Comparison of ENCODE assay signal across 20 mouse cellular contexts in genomic region chr10:20912019-20912418, GRCm38 (mm10). TPM values are rescaled to one million over a fixed set of nuclear protein-coding genes. Genes with fewer than 3 reads are reported as not detected.
DNase-seq lines count a peak whose midpoint lies in the region; ATAC-seq and TF ChIP-seq lines count a peak whose summit lies in the region.
"Had no signal": no experiment of that assay in that cellular context is flagged by ENCODE, and none has a peak within 500 bp of the region (broad histone marks: within the 10 kb centered on the region; RNA-seq: fewer than 3 reads in every experiment).

No protein-coding gene starts in this region.

- peak; percentile 62 for ATAC-seq in erythroid progenitor cell, adult 5-6 weeks (replicated peaks; ENCODE audit: low FRiP score, poor library complexity, severe bottlenecking)
- ATAC-seq in liver, embryonic 12.5 days, result peak; percentile 60; the same call in 1 of the 2 replicates
- peak; percentile 52; the same call in 1 of the 2 replicates for ATAC-seq in liver, embryonic 16.5 days (ENCODE audit: low read depth)
- no peak for ATAC-seq in forebrain, postnatal 0 days
- ATAC-seq: forebrain, embryonic 16.5 days; hindbrain, postnatal 0 days had no signal

- peak overlapping the region; percentile 22; the same call in 1 of the 2 replicates for H3K9ac ChIP-seq in liver, embryonic 12.5 days
- H3K9ac ChIP-seq in liver, embryonic 16.5 days (ENCODE audit: low read depth, low read length), result 0 out of 2 replicates have a peak overlapping the region, but pooled peaks have one; percentile 18
- no peak overlapping the region for H3K9ac ChIP-seq in forebrain, postnatal 0 days
- H3K9ac ChIP-seq: embryonic facial prominence, embryonic 15.5 days; forebrain, embryonic 12.5 days; hindbrain, embryonic 13.5 days had no signal

- no peaks in the 10 kb centered on the region for H3K36me3 ChIP-seq in liver, embryonic 12.5 days
- H3K36me3 ChIP-seq in liver, embryonic 16.5 days (ENCODE audit: control insufficient read depth, insufficient read depth), result no peaks in the 10 kb centered on the region
- H3K36me3 ChIP-seq in forebrain, postnatal 0 days (ENCODE audit: insufficient read depth), result no peaks in the 10 kb centered on the region
- H3K36me3 ChIP-seq: embryonic facial prominence, embryonic 15.5 days; forebrain, embryonic 12.5 days; G1E; hindbrain, embryonic 13.5 days had no signal

- peak; percentile 39 for DNase-seq in c-Kit-positive CD71-positive TER-119-positive erythroid progenitor cells, embryonic 14.5 days (ENCODE audit: low spot score)
- no peak for DNase-seq in adrenal gland, postnatal 36 days
- no peak for DNase-seq in kidney, adult 11 months
- DNase-seq in forebrain, postnatal 0 days, result no peak
- DNase-seq: adrenal gland, adult 8-10 months; cerebellum, adult 8-10 months; cerebellum, postnatal 14 days; embryo, embryonic 11 days; gastrocnemius, postnatal 14 days; heart, adult 2 months; heart, postnatal 10 days had no signal

- WGBS in liver, embryonic 12.5 days (ENCODE audit: insufficient replicate concordance), result 20% methylated on average over 4 of the region's 4 CpGs
- WGBS in liver, embryonic 16.5 days (ENCODE audit: insufficient replicate concordance), result 13% methylated on average over 4 of the region's 4 CpGs
- WGBS in forebrain, postnatal 0 days, result 89% methylated on average over 4 of the region's 4 CpGs

- no peak overlapping the region for H3K4me2 ChIP-seq in liver, embryonic 12.5 days
- H3K4me2 ChIP-seq in liver, embryonic 16.5 days (ENCODE audit: low read depth, low read length), result no peak overlapping the region
- H3K4me2 ChIP-seq in forebrain, postnatal 0 days (ENCODE audit: low read depth), result no peak overlapping the region
- H3K4me2 ChIP-seq: embryonic facial prominence, embryonic 15.5 days; forebrain, embryonic 12.5 days; hindbrain, embryonic 13.5 days had no signal

- no peak for TF ChIP-seq CTCF in forebrain, postnatal 0 days (IDR thresholded peaks at IDR 0.05; ENCODE audit: low read depth)

- no peaks in the 10 kb centered on the region for H3K9me3 ChIP-seq in liver, embryonic 12.5 days (replicated peaks)
- no peaks in the 10 kb centered on the region for H3K9me3 ChIP-seq in liver, embryonic 16.5 days (replicated peaks; ENCODE audit: control insufficient read depth, low read length)
- H3K9me3 ChIP-seq in forebrain, postnatal 0 days (ENCODE audit: low read length), result no peaks in the 10 kb centered on the region
- H3K9me3 ChIP-seq: embryonic facial prominence, embryonic 15.5 days; forebrain, embryonic 12.5 days; G1E; hindbrain, embryonic 13.5 days had no signal

- H3K4me3 ChIP-seq in liver, embryonic 12.5 days, result no peak overlapping the region
- H3K4me3 ChIP-seq in liver, embryonic 16.5 days (ENCODE audit: low read depth, low read length), result no peak overlapping the region
- H3K4me3 ChIP-seq in forebrain, postnatal 0 days (ENCODE audit: low read depth, low read length), result no peak overlapping the region
- H3K4me3 ChIP-seq: embryonic facial prominence, embryonic 15.5 days; forebrain, embryonic 12.5 days; heart, adult 2 months; hindbrain, embryonic 13.5 days had no signal

- peak overlapping the region; percentile 82 for H3K27ac ChIP-seq in liver, embryonic 12.5 days
- peak overlapping the region; percentile 79 for H3K27ac ChIP-seq in liver, embryonic 16.5 days (ENCODE audit: low read length)
- no peak overlapping the region for H3K27ac ChIP-seq in forebrain, postnatal 0 days (ENCODE audit: low read depth, low read length)
- H3K27ac ChIP-seq: embryonic facial prominence, embryonic 15.5 days; forebrain, embryonic 12.5 days; heart, adult 2 months; hindbrain, embryonic 13.5 days; hindbrain, postnatal 0 days had no signal

- H3K27me3 ChIP-seq in liver, embryonic 12.5 days (replicated peaks), result no peaks in the 10 kb centered on the region
- no peaks in the 10 kb centered on the region for H3K27me3 ChIP-seq in liver, embryonic 16.5 days (ENCODE audit: control insufficient read depth, insufficient read depth, low read depth, low read length)
- no peaks in the 10 kb centered on the region for H3K27me3 ChIP-seq in forebrain, postnatal 0 days (ENCODE audit: insufficient read depth, low read length)
- H3K27me3 ChIP-seq: embryonic facial prominence, embryonic 15.5 days; forebrain, embryonic 12.5 days; hindbrain, embryonic 13.5 days had no signal

- peaks cover 68% of the 10 kb centered on the region for H3K4me1 ChIP-seq in liver, embryonic 12.5 days
- H3K4me1 ChIP-seq in liver, embryonic 16.5 days (ENCODE audit: control insufficient read depth, low read depth, low read length), result peaks cover 29% of the 10 kb centered on the region
- no peaks in the 10 kb centered on the region for H3K4me1 ChIP-seq in forebrain, postnatal 0 days (ENCODE audit: insufficient read depth)
- H3K4me1 ChIP-seq: embryonic facial prominence, embryonic 15.5 days; forebrain, embryonic 12.5 days; hindbrain, embryonic 13.5 days had no signal

RNA-seq across cellular contexts. Expression of gene Ahi1, which starts 40.3 kb away (rescaled TPM):
- total RNA-seq in erythroid progenitor cell, adult 5-6 weeks (2015; ENCODE audit: low replicate concordance), result 29.9 and 50.7 TPM in 2 replicates
- total RNA-seq in erythroid progenitor cell, adult 5-6 weeks (2017; ENCODE audit: low replicate concordance), result 32.0 and 37.4 TPM in 2 replicates
- 6.1 and 6.2 TPM in 2 replicates for polyA plus RNA-seq in liver, embryonic 12.5 days (2016; fragmentation: Nextera tagmentation; extraction: Ambion mirVana)
- polyA plus RNA-seq in liver, embryonic 16.5 days (2015; fragmentation: Nextera tagmentation; extraction: Ambion mirVana), result 3.9 and 4.2 TPM in 2 replicates
- 10 to 100 TPM; 29.3 to 40.2 TPM for total RNA-seq in adrenal gland, postnatal 36 days (2021)
- total RNA-seq in forebrain, postnatal 0 days (2014; rRNA removed), result 234 and 301 TPM in 2 replicates
- polyA plus RNA-seq in forebrain, postnatal 0 days (2015; fragmentation: Nextera tagmentation; extraction: Ambion mirVana), result 72.0 and 98.7 TPM in 2 replicates
